Mouse (Mus musculus): ENCODE data around the gene Ubr7. TPM values are rescaled to one million over a fixed set of nuclear protein-coding genes. Genes with fewer than 3 reads are reported as not detected.
A peak's percentile ranks its signal among the peaks of the same experiment; 100 is the strongest.

Ubr7 gene
- total RNA-seq, 2 experiments from 2014 or later, result 34.7 to 35.7 TPM

GRCm38 (mm10) chr12:102743036-102743588 is 14.7 kb upstream of the Ubr7 start:
- DNase-seq, result no peak

DNA sequence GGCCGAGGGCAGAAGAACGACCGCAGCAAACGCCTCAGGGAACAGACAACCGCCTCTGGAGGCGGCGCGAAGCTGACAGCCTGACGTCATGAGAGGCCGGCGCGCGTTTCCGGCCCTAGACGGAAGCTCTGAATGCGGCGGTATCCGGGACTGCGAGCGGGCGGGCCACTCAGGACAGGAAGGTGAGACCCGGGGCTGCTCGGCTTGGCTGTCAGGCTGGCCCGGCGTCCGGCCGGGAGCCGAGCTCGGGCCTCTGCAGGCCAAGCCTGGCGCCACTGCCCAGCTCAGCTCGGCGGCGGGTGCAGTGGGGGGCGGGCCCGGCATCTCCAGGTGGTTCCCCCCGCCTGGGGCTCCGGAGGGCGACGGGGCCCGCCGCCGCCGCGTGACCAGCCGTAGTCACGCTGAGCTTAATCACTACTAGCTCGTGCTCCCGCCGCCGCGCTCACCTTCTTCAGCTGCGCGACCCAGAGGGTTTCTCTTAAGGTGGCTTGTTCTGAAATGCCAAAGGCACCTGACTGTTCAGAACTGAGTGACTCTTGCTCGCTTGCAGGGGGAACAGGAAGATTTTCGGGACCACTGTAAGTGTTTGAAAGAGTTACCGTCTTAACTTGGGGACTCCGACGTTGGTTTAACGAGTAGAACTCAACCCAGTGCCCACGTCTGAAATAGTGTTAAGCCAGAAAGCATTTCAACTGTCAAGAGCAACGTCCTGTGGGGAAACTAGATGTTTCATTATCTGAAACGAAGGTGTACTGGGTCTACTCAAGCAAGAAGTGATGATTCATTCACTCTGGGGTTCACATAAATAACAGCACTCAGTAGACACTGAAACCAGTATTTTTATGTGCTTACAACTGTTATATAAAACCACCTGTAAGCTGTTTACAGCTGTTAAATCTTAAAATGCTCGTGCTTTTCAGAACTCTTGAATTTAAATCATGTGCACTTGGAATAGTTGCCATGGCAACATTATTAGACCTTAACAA is 13.9 kb upstream of the Ubr7 start, which contains the start of the genes Moap1 and Tmem251:
Moap1 (minus strand) TSS at position 73 of the 986 bp plus-strand sequence.
Tmem251 (plus strand) TSS at position 174 of the 986 bp plus-strand sequence.
- peak; percentile 94 for DNase-seq

DNA sequence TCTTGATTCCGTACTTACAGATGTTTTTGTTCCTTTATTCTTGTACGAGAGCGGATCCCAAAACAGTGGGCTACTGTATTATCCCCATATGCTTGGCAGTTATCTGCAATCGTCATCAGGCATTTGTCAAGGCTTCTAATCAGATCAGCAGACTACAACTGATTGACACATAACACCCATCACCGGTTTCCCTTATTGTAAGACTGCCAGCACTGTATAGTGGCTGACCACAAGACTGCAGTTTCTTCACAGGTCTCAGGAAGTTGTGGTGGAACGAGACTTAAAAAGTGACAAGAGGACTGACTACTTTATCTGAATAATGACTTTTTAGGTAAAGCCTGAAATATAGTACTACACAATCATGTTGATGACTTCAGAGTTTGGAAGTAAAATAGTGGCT is 12.9 kb upstream of the Ubr7 start:
- no peak for DNase-seq

GRCm38 (mm10) chr12:102748256-102748655 is 9.5 kb upstream of the Ubr7 start:
- no peak for DNase-seq

- DNase-seq, result peak; percentile 8 to 12
Measured at GRCm38 (mm10) chr12:102756304-102756703, 1.5 kb upstream of the Ubr7 start.

GRCm38 (mm10) chr12:102757055-102757688 is 595 bp upstream of the Ubr7 start:
- peak; percentile 91 to 95 for DNase-seq

- no peak for DNase-seq
Measured at GRCm38 (mm10) chr12:102758403-102758756, 613 bp downstream of the Ubr7 start, which contains the start of gene Gm20604. TSS of gene Gm20604 (minus strand) at chr12:102758672.

- no peak for DNase-seq
Measured at GRCm38 (mm10) chr12:102758936-102759335, 1.2 kb downstream of the Ubr7 start.

- DNase-seq, result no peak
Measured at GRCm38 (mm10) chr12:102761668-102762067, 3.9 kb downstream of the Ubr7 start.

DNA sequence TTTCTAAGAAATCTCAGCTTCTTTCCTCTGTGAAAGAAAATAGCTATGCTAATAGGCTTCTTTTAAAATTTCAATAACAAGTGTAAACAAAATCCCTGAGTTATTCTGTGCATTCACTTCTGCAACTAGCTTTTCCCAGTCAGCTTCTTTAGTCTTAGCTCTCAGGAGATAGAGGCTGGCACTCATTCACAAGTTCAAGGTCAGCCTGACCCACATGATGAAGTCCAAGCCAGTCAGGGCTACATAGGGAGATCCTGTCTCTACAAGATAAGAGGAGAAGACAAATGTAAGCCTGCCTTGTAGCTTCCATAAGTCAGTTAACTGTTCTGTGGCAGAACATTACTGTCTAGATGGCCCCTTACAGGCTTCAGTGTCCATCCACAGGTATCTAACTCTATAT is 5.9 kb downstream of the Ubr7 start:
- peak; percentile 61 to 63 for DNase-seq

DNA sequence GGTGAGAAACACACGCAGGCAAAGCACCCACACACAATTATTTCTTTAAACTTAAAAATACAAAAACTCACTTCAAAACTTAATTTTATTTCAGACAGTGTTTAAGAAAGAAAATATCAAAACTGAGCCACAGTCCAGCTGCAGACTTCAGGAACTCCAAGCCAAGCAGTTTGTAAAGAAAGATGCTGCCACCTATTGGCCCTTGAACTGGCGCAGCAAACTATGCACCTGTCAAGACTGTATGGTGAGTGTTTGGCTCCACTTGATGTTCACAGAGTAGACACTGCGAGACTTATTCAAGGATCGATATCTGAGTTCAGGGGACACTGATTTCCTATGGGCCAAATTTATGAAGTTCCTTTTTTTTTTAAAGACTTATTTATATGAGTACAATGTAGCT is 11.2 kb downstream of the Ubr7 start:
- no peak for DNase-seq

GRCm38 (mm10) chr12:102771601-102772000 is 13.8 kb downstream of the Ubr7 start:
- DNase-seq, result no peak

GRCm38 (mm10) chr12:102772676-102773075 is 14.9 kb downstream of the Ubr7 start:
- no peak for DNase-seq

DNA sequence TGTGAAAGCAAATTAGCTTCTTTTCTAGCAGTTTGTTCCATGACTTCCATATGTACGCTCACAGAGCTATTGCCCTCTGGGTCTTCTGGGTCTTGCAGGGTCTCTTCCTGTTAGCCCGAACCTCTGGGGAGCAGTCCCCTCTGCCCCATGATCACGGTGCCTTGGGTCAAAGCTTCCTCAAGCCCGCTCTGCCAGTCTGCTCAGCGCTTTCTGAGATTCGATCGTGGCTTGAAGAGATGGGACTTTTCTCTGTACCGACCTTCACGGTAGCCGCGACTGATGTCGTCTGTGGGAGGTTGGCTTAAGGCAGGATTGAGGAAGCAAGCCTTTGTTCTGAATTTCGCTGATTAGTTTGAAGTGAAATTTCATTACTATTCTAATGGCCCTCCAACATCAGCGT is 18.3 kb downstream of the Ubr7 start:
- no peak for DNase-seq

DNA sequence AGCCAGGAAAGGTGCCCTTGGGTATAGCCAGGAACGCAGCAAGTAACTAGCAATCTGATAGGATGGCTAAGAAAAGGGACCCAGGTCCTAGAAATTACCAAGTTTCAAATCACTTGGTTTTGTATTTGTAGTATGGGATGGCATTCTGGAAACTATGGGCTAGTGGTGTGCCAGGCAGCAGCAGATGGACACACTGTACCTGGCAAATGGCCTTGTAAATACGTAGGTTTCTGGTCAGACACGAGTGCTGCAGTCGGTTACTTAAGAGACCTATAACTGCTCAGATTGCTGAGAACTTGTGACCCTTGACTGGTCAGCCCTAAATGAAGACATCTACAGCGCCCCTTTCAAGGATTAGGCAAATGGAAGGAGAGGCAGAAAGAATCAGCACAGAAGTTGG is 20.4 kb downstream of the Ubr7 start:
- DNase-seq, result no peak

DNA sequence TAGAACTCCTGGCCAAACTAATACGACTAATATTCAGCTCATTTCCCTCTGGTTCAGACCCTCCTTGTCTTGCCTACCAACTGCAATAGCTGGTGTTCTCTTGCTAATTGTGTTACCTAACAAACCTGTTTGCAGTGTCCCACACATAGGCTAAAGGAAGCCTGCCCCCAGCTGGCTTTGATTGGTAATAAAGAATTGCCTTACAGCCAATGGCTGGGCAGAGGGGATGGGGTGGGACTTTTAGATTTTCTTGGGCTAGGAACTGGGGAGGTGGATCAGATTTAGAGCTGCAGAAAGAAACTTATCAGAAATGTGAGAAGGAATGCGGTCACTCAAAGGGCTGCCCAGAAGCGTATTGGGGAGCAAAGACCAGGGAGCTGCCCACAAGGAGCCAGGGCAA is 21.7 kb downstream of the Ubr7 start:
- peak in 1 of 2 experiments; percentile 11 for DNase-seq

GRCm38 (mm10) chr12:102782841-102783240 is 25.1 kb downstream of the Ubr7 start:
- no peak for DNase-seq

DNA sequence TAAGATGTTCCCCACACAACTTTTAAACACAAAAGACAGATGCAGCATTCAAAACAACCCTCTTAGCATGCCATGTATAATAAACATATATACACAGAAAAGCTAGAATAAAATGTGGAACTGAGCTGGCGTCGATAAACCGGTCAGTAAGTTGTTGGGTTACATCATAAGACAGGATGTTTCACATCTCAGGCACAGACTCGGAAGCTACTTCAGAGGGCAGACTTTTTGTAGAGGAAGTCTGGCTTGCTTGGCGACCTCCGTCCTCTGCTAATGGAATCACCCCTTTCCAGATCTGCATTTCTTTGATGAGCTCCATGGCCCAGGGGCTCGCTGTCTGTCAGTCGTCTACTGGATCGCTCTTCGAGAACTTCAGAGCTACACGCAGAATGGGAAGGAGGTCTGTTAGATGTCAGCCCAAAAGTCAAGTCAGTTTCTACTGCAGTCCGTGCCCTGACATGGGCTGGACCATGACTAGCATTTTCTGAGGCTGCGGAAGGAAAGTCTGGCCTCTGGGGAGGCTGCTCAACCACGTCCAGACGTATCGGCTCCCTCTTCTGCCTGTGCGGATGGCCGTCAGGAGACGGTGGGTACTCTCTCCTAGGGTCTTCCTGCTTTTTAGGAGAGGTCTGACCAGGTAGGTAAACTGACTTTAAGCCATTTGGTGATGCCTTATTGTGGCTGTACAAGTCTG is 27.3 kb downstream of the Ubr7 start:
- DNase-seq, result no peak

GRCm38 (mm10) chr12:102785593-102785985 is 27.8 kb downstream of the Ubr7 start:
- DNase-seq, result no peak

GRCm38 (mm10) chr12:102787927-102788326 is 30.2 kb downstream of the Ubr7 start:
- no peak for DNase-seq

DNA sequence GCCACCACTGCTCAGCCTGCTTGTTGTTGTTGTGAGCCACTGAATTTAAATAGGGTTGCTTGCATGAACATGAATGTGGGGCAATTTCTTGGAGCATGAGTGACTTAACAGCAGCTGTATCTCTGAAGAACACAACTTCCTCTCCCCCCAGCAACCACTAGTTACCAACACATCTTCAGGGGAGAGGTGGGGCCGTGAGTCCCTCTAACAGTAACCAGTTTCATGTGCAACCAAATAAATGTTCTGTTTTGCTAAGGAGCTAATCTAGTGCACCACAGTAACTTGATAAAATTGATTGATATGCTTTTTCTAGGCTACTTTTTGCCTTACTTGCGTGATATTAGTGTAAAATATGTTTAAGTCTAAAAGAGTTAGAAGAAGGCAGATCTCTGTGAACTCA is 41.8 kb downstream of the Ubr7 start:
- no peak for DNase-seq

DNA sequence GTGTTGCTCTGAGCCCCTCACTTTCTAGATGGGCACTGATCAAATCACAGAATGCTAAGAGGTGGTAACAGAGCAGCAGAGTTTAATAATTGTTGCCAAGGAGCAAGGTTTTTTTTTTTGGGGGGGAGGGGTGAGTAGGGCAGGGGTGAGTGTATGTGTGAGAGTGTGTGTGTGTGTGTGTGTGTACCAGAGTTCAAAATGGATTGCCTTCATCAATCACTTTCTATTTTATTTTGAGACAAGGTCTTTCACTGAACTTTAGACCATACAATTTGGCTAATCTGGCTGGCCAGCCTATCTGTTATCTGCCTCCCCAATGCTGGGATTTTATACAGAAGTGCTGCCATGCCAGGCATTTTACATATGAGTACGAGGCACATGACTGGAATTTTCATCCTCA is 57.1 kb downstream of the Ubr7 start:
- no peak for DNase-seq
